Mouse (Mus musculus) embryo, embryonic 11 days (tissue): ENCODE results near the gene BC004004.
"Not testable (repeated sequence)": the region's sequence is repeated elsewhere in the genome, so short reads cannot be mapped to it uniquely, and the experiment has no call there.

Experiments used
- DNase-seq: peaks from one replicate; pipeline ENCODE4 v3.0.0-alpha.2; 2015

Gene BC004004

DNA sequence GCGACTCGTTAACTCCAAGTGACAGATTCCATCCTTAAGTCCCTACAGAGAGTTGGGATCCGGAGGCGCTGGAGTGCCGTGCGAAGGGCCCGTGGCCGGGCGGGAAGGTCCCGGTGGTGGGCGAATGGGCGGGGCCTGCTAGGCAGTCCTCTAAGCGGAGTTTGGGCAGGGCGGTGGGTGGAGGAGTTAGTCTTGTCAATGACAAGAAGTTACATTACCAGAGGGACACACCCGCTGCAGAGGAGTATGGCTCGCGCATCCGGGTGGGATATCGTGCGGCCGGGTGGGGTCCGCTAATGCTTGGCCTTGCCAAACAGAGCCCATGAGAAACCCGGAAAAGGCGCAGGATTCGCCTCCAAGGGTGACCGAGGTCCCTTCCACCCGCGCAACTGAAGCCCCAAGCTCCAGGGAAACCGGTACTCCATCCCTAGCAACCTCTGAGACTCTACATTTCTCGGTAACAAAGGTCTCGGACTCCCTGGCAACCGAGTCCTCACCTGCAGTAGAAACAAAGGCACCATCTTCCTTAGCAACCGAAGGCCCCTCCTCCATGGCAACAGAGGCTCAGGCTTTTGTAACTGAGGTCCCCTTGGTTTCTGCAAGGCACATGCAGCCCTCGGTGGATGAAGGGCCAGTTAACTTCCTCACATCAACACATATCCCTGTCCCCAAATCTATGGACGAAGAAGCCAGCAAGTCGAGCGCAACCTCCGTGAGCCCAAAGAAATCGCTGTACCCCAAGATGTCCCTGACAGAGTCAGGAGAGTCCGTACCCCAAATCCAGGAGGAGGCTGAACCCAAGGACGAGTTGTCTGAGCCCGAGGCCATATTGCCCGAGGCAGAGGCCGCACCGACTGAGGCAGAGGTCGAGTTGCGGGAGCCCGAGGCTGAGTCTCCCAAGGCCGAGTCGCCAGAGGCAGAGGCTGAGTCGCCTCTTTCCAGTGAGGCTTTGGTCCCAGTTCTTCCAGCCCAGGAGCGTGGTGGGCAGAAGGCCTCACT lies 58.2 kb downstream of the BC004004 start:
- peak; percentile 78 for DNase-seq

DNA sequence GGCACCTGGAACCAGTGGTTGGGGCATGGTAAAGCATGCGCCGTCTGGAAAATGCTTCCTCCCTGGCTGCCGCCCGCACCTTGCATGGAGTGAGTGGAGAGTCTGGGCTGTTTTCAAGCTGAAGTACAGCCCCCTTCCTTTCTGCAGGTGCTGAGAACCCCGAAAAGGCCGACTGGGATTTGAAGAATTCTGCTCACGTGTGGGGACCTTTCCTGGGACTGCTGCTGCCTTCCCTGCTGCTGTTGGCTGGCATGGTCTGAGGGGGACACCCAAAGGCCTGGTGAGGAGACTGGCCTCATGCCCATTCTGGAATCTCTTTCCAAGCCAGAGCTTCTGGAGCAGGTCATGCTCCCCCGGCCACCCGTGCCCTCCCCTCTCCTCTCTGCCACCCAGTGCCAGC lies 59.1 kb downstream of the BC004004 start:
- no peak for DNase-seq

DNA sequence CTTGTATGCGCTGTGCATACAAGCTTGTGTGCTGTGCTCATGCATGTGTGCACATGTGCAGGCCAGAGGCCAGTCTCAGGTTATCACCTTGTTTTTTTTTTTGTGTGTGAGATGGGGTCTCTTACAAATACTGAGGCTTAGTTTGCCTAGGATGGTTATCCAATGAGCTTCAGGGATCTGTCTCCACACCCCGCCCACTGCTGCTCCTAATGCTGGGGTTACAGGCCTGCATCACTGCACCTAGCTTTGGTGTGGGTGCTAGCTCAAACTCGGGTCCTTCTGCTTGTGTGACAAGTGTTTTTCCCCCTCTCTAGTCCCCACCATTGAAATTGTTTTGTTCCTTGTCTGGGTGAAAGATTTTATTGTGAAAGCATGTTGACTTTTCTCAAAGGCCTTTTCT lies 61.6 kb downstream of the BC004004 start:
- no peak for DNase-seq

DNA sequence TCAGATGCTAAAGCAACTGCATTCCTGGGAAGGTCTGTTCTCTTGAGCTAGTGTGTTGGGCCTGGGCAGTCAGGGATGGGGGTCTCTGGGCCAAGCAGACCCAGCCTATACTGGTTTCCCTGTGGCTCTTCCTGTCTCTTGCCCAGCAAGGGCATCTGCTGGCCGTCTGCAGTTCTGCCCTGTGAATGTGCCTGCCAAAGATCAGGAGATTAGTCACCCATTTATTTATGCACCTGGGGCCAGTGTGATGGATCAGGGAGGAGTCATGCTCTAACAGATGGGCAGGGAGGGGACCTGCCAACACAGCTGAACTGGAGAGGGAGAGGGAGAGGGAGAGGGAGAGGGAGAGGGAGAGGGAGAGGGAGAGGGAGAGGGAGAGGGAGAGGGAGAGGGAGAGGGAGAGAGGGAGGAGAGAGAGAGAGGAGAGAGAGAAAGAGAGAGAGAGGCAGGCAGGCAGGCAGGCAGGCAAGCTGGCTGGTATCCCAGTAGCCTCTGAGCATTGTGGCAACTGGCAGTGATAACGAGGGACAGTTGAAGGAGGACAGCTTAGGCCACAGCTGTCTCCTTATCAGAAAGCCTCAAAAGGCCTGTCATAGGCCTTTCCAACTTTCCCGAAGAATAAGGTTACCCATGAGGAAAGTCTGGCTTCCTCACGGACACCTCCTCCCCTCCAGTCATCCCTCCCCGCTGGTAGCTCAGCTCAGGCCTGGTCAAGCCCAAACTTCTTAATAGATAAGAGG lies 62.3 kb downstream of the BC004004 start:
- no peak for DNase-seq

DNA sequence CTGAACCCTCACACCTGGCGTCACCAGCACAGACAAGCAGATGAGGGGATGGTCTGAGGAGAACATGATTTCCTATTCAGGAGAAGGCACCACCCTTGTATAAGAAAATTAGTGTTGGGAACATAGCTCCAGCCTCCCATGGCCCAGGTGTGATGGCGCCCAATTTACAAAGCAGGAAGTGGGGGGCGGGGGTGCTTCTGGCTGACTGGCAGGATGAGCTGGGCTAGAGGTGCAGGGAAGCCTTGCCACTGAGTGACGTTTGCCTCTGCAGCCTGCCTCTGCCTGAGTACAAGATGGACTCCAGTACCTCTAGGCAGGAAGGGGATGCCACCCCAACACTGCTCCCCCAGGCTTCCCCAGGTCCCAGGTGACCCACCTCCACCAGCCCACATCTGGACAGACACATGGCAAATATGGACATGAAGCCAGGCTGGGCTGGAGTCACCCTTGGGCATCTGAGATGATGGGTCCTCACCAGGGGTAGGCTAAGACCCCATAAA lies 63.6 kb downstream of the BC004004 start:
- no peak for DNase-seq

DNA sequence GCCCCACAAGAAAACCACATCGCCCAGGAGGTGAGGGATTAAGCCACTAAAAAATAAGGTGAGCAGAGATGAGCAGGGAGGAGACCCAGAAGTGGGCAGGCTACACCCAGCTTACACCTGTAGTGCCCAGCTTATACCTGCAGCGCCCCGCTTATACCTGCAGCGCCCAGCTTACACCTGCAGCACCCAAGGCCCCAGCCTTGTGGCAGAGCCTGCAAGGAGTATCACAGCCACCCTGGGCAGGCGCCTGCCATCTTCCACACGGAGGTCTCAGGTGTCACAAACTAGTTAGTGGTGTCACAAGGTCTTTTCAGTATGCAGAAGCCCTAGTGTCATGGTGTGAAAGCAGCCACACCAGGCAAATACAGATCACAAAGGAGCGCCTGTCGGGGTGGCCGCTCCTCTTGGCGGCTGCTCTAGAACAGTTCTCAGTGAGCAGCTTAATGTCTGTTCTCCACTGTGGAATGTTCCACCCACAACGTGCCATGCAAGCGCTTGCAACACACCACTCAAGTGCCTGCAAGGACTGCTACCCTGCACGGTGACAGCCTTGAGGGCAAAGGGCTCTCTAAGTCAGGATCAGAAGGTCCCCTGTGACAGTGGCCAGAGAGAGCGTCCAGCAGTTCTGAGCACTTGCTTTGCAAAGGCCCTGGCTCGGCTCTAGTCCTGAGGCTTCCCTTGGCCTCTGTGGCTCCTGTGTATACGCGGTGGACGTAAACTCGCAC lies 67.8 kb downstream of the BC004004 start:
- no peak for DNase-seq

DNA sequence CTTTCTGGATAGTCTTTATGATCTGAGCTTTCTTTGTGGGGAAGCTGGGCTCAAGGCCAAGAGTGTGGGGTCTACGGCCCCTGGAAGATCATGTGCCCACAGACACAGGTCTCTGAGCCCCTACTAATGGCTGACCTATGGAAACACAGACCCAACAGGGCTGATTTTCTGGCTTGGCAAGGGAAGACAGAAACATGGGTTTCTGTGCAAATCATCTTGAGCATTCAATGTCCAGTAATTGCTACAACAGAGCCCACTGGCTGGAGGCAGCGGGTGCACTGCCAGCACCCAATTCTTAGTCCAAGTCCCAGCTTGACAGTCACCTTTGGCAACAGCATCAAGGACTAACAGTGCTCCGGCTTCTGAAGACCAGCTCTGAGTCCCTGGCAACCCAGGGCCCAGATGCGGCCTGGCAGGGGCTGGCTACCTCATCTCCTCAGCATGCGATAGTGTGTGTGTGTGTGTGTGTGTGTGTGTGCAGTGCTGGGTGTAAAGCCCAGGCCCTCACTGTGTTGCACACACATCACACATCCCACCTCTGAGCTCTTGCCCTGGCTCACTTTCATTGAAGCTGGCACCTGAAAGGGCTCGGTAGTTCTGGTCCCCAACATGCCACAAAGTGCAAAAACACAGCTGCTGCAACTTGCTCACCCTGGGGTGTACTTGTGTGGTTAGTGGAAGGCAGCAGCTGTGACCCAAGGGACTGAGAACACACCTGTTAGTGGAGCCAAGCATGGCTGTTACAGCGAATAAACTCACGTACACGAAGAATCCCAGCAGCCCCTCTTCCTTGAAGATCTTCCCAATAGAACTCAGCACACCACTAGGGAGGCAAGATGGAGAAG lies 69.6 kb downstream of the BC004004 start:
- no peak for DNase-seq

DNA sequence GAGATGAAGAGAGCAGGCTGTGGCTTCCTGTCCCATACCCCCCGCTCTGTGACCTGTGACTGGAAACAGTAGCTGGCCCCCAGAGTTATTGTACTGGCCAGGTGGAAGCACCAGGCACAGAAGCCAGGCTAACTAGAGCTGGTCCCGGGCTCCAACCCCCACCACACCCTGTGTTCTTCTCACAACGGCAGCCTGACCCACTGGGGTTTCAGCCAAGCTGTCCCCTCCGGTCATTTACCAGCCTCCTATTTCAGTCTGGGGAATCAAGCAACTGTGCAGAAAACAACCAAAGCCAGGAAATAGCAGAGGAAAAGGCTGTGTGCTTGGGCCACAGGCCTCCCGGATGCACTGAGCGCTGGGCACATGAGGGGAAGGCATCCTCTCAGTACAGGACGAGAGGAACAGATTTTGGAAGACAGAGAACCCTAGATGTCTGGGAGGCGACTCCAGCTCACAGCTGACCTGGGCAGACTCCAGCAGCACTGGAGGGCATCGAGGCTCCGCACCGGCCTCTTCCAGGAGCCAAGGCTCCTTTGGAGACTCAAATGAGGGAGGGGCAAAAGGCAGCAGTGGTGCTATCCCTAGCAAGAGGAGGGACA lies 70.7 kb downstream of the BC004004 start:
- DNase-seq, result no peak

DNA sequence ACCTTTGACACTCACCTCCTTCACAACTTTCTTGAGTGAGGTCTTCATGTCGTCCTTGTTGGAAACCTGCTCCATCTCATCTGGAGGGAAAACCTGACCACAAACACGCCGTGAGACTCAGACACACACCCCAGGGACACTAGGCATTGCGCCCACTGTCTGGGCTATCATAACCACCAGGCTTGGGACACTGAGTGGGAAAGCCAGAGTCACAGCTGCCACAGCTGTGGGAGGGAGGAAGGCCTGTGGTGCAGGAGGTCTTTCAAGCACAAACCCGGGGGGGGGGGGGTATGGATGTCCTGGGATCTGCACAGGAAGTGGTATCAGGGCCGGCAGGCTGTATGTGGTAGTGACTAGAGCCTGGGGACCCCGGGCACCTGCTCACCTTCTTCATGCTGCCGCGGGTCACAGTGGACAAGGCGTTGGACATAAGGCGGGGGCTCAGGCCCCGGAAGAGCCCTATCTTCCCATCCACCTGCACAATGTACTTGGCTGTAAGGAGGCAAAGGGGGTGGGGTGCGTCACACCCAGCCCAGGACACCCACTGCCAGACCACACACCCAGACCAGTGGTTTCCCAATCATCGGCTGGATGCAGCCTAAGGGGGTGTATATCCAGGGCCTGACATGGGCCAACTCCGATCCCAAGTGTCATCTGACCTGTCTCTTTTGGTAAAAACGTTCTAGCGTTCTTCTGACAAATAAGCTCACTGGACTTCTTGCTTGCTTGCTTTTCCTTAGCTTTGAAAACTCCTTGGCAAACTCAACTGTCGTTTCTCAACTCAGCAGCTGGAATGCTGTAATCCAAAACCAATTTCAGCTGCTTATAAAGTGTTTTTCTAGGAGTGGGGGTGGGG lies 72.0 kb downstream of the BC004004 start:
- no peak for DNase-seq

DNA sequence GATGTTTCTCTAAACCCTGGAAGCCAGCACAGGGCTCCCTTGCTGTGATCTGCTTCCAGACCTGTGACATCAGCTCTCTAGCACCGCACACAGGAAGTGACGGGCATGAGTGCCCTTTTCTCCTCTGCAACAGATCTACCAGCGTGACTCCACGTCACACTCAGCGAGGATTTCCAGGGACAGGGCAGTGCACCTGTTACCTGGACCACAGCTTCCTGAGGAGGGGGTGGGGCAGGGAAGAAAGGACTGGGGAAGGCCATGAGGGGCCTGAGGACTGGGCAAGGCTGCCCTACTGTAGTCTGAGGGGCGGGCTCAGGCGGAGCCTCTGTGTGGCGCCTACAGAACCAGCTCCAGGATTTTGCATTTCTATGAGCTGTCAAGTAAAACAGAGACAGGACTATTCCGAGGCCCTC lies 73.0 kb downstream of the BC004004 start:
- DNase-seq, result peak; percentile 44

DNA sequence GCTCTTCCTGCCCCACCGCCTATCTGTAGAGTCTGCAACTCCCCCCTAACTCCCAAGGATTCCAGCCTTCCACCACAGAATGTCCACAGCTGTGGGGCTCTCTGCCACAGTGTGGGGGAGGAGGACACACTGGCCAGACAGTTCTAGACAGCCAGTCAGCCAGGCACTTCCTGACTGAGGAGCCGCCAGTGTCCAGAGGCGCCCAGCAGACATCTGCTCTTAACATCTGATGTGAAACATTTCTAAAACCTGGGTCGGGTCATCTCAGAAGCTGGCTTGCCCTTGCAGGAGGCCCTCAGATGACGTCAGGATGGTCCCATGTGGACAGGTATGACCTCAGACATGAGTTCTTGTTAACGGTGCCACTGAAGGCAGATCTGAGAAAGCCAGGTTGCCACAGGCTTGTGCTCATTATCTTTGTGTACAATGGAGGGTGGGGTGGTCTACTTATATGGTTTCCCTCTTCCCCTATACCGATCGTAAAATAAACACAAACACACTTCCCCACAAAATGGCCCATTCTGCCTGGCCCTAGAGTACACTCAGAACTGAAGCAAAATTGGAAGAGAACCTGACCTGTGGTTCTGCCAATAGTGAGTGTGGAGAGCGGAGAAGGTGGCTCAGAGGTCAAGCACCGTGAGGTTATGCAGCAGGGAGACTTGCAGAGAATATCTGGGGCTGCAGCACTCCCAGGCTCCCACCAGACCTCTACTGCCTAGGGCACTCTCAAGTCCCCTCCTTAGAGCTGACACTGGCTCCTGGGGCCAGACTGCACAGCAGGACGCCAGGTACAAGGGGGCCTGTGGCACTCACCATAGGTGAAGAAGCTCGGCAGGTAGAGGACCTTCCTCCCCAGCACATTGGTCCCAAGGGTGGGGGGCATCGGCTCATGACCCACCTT lies 73.7 kb downstream of the BC004004 start:
- peak; percentile 56 for DNase-seq

DNA sequence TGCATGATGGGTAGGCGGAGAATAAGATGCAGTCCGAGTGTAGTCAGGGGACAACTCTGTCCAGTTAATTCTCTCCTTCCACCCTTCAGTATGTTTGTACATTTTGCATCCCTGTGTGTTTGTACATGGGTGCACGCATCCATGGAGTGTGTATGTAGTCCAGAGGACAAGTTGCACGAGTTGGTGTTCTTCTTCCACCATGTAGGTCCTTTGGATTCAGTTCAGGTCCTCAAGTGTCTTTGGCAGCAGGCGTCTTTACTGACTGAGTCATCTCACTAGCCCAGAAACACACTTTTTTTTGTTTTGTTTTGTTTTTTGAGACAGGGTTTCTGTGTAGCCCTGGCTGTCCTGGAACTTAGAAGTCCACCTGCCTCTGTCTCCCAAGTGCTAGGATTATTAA lies 74.7 kb downstream of the BC004004 start:
- DNase-seq, result no peak

DNA sequence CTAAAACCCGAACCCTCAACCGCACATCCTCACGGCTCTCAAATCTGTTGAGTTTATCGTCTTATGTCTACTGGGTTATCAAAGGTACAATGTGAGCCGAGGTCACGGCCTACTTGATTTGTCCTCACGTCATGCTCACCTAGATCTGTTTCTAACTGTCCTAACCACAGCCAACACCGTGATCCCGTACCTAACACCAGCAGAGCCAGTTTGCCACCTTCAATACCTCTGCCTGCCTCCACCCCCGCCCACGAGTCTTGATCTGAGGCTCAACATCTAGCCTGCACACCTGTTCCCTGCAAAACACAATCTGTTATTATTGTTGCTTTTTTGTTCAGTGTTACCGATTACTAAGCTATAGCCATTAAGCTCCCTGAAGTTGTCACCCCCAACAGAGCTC lies 76.7 kb downstream of the BC004004 start:
- DNase-seq, result no peak

DNA sequence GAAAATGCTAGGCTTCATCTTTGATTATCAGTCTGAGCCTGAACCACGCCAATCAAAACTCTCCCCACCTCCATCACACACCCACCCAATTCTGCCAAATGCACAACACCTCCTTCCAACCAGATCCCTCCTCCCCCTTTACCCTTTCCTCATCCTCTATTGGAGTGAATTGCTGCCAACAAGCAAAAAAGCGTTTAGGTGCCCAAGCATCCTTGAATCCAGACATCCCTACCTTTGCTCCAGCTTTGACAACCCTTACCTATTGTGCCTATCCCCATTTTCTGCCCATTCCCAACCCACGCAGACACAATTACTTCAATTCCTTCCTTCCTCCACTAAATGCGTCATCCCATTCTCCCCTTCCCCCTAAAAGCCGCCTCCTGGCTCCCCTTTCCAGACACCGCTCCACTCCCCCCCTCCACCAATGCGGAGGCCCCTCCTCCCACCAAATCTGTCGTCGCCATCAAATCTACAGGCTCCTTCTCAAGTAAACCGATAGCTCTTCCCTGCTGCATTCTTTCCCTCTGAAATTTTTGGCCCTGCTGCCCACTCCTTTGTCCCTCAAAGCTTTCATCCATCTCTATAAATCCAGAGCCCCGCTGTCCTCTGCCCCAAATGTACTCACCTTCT lies 78.0 kb downstream of the BC004004 start:
- DNase-seq, result peak; percentile 69

DNA sequence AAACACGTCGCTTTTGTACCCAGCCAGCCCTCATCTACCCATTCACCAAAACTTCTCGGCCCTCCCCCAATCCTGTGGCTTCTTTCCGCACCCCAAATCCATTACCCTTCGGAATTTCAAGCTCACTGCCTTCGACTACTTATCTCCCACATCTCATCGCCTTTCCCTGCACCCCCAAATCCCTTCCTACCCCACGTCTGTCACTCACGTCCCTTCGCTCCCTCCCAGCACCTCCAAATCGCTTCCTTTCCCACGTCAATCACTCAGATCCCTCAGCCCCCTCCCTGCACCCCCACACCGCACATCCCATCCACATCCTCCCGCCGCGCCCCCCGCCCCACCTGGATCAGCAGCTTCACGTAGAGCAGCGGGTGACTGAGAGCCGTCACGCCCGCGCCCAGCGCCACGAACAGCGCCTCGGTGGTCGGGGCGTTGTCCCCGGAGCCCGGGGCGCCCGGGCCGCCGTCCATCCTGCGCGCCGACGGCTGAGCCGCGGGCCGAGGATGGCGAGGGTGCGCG lies 78.6 kb downstream of the BC004004 start:
- DNase-seq, result no peak

DNA sequence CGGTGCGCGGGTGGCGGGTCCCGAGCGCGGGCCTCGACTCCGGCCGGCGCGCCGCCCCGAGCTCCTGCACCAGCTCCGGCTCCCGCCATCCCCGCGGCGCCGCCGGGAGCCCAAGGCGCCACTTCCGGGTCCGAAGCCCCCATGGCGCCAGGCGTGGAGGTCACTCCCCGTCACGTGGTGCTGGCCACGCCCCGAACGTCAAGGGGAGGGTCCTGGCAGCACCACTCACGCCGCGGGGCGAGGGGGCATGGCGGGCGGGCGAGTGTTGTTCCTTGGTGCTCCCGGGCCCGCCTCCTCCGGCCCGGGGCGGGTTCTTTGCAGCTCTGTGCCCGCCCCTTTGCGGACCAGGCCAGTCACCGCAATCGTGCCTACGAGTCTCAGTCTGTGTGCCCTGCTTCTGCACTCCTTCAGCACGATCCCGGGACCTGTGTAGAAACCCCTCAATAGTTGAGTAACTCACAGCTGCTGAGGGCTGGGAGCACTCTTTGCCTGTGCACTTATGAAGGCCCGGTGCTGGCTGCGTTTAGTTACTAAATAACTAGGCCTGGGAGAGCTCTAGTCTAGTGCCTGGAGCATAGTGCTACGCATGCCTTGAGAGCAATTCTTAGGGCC lies 79.2 kb downstream of the BC004004 start, which contains the start of gene Mtch1:
Gene Mtch1 (minus strand): TSS at position 290 of the 612 bp plus-strand sequence.
- DNase-seq, result peak; percentile 100

DNA sequence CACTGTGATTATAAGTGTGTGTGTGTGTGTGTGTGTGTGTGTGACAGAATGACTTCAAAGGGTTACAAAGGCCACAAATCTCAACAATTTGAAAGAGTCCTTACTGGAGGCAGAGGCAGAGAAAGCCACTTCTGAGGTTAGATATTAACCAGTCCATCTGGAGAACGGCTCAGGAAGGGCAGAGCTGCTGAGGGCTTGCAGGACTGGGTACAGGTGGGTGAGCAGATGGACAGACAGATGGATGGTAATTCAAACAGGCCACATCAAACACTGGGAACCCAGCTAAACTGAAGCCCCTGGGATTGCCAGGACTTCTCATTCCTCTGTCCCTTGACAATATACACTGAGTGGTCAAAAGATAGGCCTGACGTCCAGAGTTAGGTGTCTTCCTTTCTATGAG lies 80.4 kb downstream of the BC004004 start:
- no peak for DNase-seq

DNA sequence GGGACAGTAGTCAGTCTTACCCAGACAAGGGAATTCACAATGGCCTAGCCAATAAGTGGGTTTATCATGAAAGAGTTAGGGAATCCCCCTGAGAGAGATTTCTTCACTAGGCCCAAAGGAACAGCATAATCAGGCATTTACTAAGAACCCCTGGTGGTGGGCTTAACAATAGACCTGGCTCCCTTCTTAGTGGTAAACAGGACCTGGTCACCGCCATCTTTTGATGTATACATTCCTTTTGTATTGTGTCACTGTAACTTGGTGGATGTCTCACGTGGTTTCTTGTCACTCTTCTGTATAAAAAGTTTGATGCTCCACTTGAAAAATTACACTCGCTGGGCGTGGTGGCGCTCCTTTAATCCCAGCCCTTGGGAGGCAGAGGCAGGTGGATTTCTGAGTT lies 82.5 kb downstream of the BC004004 start:
- not testable (repeated sequence) for DNase-seq
